Mouse (Mus musculus): ENCODE data around the gene Cxcl14.

The Cxcl14 gene

GRCm38 (mm10) chr13:56289261-56289660 lies 7.1 kb downstream of the Cxcl14 start:
- DNase-seq (ENCODE audit: low spot score) = no peak

GRCm38 (mm10) chr13:56288601-56289000 lies 7.8 kb downstream of the Cxcl14 start:
- no peak for DNase-seq (ENCODE audit: low spot score)

GRCm38 (mm10) chr13:56287091-56287490 lies 9.3 kb downstream of the Cxcl14 start:
- DNase-seq (ENCODE audit: low spot score) = no peak

DNA sequence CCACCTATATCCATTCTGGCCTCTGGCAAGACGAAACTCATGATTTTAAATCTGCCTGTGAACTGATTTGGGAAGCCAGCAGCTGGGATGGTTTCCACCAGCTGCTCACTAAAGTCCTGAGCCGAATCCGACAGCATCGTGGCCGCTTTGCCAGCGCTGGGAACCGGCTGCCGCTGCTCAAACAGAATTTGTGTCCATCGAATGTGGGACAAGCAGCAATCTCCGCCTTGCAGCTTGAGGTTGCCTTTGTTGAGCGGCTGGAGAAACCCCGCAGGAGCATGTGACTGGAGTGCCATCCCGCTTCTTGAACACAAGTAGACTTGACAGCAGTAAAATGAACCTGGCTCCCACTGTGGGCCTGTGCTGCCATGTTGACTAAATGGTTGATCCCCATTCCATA lies 13.0 kb downstream of the Cxcl14 start:
- DNase-seq (ENCODE audit: low spot score) = no peak

GRCm38 (mm10) chr13:56280356-56280755 lies 16.0 kb downstream of the Cxcl14 start:
- no peak for DNase-seq (ENCODE audit: low spot score)

DNA sequence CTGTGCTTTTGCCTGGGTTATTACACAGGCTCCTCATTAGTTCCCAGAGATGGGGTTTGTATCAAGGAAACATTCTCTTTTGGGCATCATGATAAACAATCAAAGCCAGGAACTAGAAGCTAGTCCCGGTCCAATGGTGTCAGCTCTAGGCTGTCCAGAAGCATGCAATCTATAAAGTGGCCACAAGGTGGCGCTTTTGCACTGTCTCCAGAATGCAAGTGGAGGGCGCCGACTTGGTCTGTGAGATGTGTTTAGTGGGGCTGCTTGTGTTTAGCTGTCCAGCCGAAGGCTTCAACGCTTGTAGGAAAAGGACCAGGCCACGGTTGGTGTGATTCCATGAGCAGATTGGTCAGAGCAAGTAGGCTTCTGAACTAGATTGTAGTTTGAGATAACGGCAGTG lies 16.9 kb downstream of the Cxcl14 start:
- DNase-seq (ENCODE audit: low spot score) = peak; percentile 76

DNA sequence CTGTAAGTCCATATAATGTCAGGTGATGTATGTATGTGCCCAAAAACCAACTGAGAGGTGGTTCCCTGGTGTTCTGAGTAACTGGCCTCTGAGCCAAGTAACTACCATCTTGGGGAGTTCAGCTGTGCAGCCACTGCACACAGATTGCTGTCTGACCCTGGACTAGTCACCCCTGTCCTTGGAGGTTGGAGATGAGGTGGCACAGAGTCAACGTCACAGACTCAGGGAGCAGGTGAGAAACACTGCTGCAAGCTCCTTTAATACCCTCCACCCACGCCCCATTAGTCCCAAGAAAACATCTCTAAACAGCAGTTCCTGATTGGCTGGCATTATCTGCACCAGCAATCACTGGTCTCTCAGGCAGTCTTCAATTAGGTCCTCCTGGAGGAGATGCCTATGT lies 21.2 kb downstream of the Cxcl14 start:
- DNase-seq (ENCODE audit: low spot score) = no peak

DNA sequence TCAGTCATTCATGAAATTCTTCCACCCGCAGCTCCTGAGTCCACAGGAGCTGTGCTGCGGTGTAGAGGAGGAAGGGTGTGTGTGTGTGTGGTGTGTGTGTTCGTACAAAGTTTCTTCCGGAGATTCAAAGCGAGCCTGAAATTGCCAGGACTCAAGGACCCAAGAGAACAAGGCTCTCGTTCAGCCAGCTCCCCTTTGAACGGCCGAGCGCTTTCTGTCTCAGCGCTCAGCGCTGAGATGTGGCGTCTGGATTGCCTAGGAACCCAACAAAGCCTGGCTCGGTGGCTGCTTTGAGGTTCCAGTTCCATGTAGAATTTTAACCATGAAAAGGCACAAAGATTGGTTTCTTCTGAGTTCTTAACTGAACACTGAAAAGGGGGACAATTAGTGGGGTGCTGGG lies 26.2 kb downstream of the Cxcl14 start:
- no peak for DNase-seq (ENCODE audit: low spot score)

- DNase-seq (ENCODE audit: low spot score) = no peak
Observed at GRCm38 (mm10) chr13:56267396-56267795, 29.0 kb downstream of the Cxcl14 start.

GRCm38 (mm10) chr13:56266435-56266834 lies 29.9 kb downstream of the Cxcl14 start:
- DNase-seq (ENCODE audit: low spot score) = peak; percentile 30

- DNase-seq (ENCODE audit: low spot score) = peak; percentile 29
Observed at GRCm38 (mm10) chr13:56265661-56266060, 30.7 kb downstream of the Cxcl14 start.

GRCm38 (mm10) chr13:56262269-56262668 lies 34.1 kb downstream of the Cxcl14 start:
- DNase-seq (ENCODE audit: low spot score) = no peak

DNA sequence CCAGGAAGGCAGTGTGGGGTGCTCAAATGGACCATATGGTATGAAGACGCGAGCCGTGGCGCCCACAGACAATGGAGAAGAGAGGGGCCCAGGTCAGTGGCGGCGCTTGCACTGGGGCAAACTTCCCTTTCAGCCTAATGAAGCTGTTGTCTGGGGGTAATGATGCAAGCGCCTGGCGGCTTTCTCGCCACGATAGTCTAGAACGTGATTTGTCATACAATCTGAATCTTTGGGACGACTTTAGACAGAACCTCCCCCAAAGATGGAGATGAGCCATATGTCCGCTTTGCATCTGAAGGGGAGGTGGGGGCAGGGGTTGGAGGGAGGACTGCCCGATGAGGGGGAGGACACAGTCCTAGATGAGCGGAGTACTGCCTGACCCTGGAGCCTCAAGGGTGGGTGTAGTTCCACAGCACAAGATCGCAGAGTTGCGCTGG lies 36.0 kb downstream of the Cxcl14 start:
- DNase-seq (ENCODE audit: low spot score) = no peak

DNA sequence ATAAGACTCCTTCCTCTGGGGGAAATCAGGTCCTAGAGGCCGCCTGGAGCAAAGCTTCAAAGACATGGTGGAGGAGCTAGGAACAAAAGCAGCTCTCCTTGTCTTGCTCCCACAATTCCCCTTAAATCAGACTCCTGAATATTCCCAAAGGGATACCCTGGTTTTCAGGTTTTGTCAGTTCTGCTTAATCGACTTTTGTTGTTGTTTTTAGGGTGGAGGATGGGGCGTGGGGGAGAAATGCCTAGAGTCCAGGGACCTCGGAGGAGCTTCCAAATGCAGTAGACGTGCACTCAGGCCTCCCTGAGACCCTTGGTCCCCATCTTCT lies 36.5 kb downstream of the Cxcl14 start:
- DNase-seq (ENCODE audit: low spot score) = no peak

- DNase-seq (ENCODE audit: low spot score) = no peak
Observed at GRCm38 (mm10) chr13:56259021-56259925, 37.1 kb downstream of the Cxcl14 start.

- DNase-seq (ENCODE audit: low spot score) = no peak
Observed at GRCm38 (mm10) chr13:56258196-56259020, 37.9 kb downstream of the Cxcl14 start.

GRCm38 (mm10) chr13:56257469-56258153 lies 38.7 kb downstream of the Cxcl14 start:
- DNase-seq (ENCODE audit: low spot score) = no peak

DNA sequence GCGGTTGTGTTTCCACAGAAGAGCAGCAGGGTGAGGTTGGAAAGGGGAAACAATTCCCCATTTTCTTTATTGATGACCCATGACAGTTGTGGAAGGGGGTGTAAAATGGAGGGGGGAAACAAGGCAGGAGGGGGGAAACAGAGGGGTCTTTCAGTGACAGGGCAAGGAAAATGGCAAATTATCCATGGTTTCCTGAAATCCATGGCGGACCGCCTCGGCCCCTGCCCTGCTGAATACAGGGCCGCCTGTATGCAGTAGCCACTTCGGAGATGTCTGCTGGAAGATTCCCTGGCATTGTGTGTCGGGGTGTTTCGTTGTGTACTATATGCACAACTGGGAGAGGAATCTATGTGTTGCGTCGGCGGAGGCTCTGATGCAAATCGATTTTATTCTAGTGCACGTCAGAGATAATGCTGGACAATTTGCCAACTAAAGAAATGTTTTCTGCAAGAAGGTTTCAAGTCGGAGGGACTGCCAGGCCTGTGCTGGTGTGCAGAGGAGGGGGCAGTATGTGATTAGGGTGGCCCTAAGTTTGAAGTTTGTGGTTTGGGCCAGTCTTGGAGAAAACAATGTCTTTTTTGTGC lies 39.5 kb downstream of the Cxcl14 start:
- DNase-seq (ENCODE audit: low spot score) = no peak

GRCm38 (mm10) chr13:56253379-56253778 lies 43.0 kb downstream of the Cxcl14 start:
- no peak for DNase-seq (ENCODE audit: low spot score)

- DNase-seq (ENCODE audit: low spot score) = no peak
Observed at GRCm38 (mm10) chr13:56252783-56253182, 43.6 kb downstream of the Cxcl14 start.

- DNase-seq (ENCODE audit: low spot score) = no peak
Observed at GRCm38 (mm10) chr13:56251924-56252619, 44.3 kb downstream of the Cxcl14 start, which contains the start of gene Neurog1. Neurog1 (minus strand) TSS chr13:56252163.

Measured in left cerebral cortex, adult 11 months (tissue).